Mouse (Mus musculus) CH12.LX (cell line): ENCODE results near the gene Atp2b2. TPM values are rescaled to one million over a fixed set of nuclear protein-coding genes. Genes with fewer than 3 reads are reported as not detected.

Experiments
- DNase-seq: peaks from one replicate; pipeline ENCODE4 v3.0.0-alpha.2; 2013; ENCODE audit errors: extremely low read depth
- H3K27ac ChIP-seq: 2 replicates; pipeline ENCODE4 v1.5.1; 2012; ENCODE audit warnings: low read depth, mild to moderate bottlenecking, control low read depth, moderate library complexity; ENCODE audit not compliant: insufficient read depth
- H3K27me3 ChIP-seq: replicated peaks from 2 replicates; pipeline ENCODE3; 2012; ENCODE audit warnings: inconsistent platforms
- H3K36me3 ChIP-seq, 2 experiments: replicated peaks in 1 of 2; 2 replicates each; pipeline versions ENCODE3 to v1.6.1; 2012; ENCODE audit warnings: inconsistent platforms in 1 of 2, low read length in 1 of 2, mild to moderate bottlenecking in 1 of 2, mixed read lengths in 1 of 2, moderate library complexity in 1 of 2; ENCODE audit not compliant: control insufficient read depth in 1 of 2, insufficient read depth in 1 of 2
- H3K4me1 ChIP-seq, 2 experiments: 2 replicates each; pipeline ENCODE4 v1.6.1; 2012; ENCODE audit warnings: inconsistent platforms in 1 of 2, moderate library complexity in 1 of 2; ENCODE audit not compliant: insufficient read depth in 2 of 2, control insufficient read depth in 1 of 2
- H3K4me2 ChIP-seq: 2 replicates; pipeline ENCODE4 v1.6.1; 2012; ENCODE audit warnings: low read depth, mild to moderate bottlenecking, control low read depth; ENCODE audit not compliant: poor library complexity, insufficient read depth, severe bottlenecking
- H3K4me3 ChIP-seq, 3 experiments: fragments of 150-350 bp in 1 of 3; sonication (generic) in 1 of 3; replicated peaks in 1 of 3; 2 replicates each; pipeline versions ENCODE3 to v1.5.1; 2011 to 2012; ENCODE audit warnings: low read depth in 2 of 3, low read length in 2 of 3, mild to moderate bottlenecking in 2 of 3, moderate library complexity in 2 of 3, control low read depth in 1 of 3, improper control_type of control experiment in 1 of 3, inconsistent platforms in 1 of 3, mixed read lengths in 1 of 3; ENCODE audit not compliant: poor library complexity in 1 of 3
- H3K79me2 ChIP-seq: replicated peaks from 2 replicates; pipeline ENCODE4 v1.6.1; 2012; ENCODE audit warnings: mild to moderate bottlenecking, moderate library complexity; ENCODE audit not compliant: control insufficient read depth, poor library complexity, insufficient read depth, severe bottlenecking; ENCODE audit errors: extremely low read depth
- H3K9ac ChIP-seq: 2 replicates; pipeline ENCODE4 v1.6.1; 2012; ENCODE audit warnings: low read depth, mild to moderate bottlenecking, control low read depth, moderate library complexity; ENCODE audit not compliant: insufficient read depth
- H3K9me3 ChIP-seq: replicated peaks from 2 replicates; pipeline ENCODE3; 2012; ENCODE audit warnings: low read length, inconsistent platforms, mixed read lengths
- CTCF ChIP-seq, 2 experiments: IDR thresholded peaks in 1 of 2; conservative IDR thresholded peaks in 1 of 2; 2 replicates each; pipeline ENCODE4 v1.5.1; 2011 to 2012; ENCODE audit warnings: low read depth in 2 of 2, low read length in 2 of 2, improper control_type of control experiment in 1 of 2, inconsistent platforms in 1 of 2, mild to moderate bottlenecking in 1 of 2, moderate library complexity in 1 of 2
- E2F4 ChIP-seq: IDR thresholded peaks from 2 replicates; pipeline ENCODE4 v1.6.1; 2011; ENCODE audit warnings: low read depth, low read length, improper control_type of control experiment; ENCODE audit not compliant: insufficient replicate concordance
- EP300 ChIP-seq: IDR thresholded peaks from 2 replicates; pipeline ENCODE4 v1.6.1; 2011; ENCODE audit warnings: low read length, improper control_type of control experiment
- GABPA ChIP-seq: IDR thresholded peaks from 2 replicates; pipeline ENCODE4 v1.6.1; 2012; ENCODE audit warnings: low read depth, low read length, improper control_type of control experiment, inconsistent platforms; ENCODE audit not compliant: insufficient replicate concordance
- IRF4 ChIP-seq: IDR thresholded peaks from 2 replicates; pipeline ENCODE4 v1.6.1; 2014; ENCODE audit warnings: low read depth, mild to moderate bottlenecking, inconsistent platforms, low read length, improper control_type of control experiment
- JUN ChIP-seq: IDR thresholded peaks from 2 replicates; pipeline ENCODE4 v1.6.1; 2011; ENCODE audit warnings: low read depth, mild to moderate bottlenecking, low read length, improper control_type of control experiment, moderate library complexity; ENCODE audit not compliant: insufficient read depth
- KAT2A ChIP-seq: IDR thresholded peaks from 2 replicates; pipeline ENCODE4 v1.6.1; 2012; ENCODE audit warnings: low read length, improper control_type of control experiment, inconsistent platforms; ENCODE audit not compliant: insufficient replicate concordance
- MAFK ChIP-seq: IDR thresholded peaks from 2 replicates; pipeline ENCODE4 v1.6.1; 2011; ENCODE audit warnings: low read length, improper control_type of control experiment; ENCODE audit not compliant: insufficient replicate concordance
- MEF2A ChIP-seq: IDR thresholded peaks from 2 replicates; pipeline ENCODE4 v1.6.1; 2014; ENCODE audit warnings: low read depth, mild to moderate bottlenecking, inconsistent platforms, low read length, improper control_type of control experiment, borderline replicate concordance
- MXI1 ChIP-seq: IDR thresholded peaks from 2 replicates; pipeline ENCODE4 v1.6.1; 2011; ENCODE audit warnings: mild to moderate bottlenecking, low read depth, low read length, improper control_type of control experiment
- MYC ChIP-seq: IDR thresholded peaks from 2 replicates; pipeline ENCODE4 v1.6.1; 2011; ENCODE audit warnings: low read depth, mild to moderate bottlenecking, improper control_type of control experiment, low read length
- NRF1 ChIP-seq: IDR thresholded peaks from 2 replicates; pipeline ENCODE4 v1.6.1; 2014; ENCODE audit warnings: low read depth, mild to moderate bottlenecking, inconsistent platforms, low read length, improper control_type of control experiment, moderate library complexity
- POLR2A ChIP-seq: IDR thresholded peaks from 2 replicates; pipeline ENCODE4 v1.6.1; 2011; ENCODE audit warnings: low read depth, mild to moderate bottlenecking, improper control_type of control experiment, low read length
- POLR2AphosphoS2 ChIP-seq: IDR thresholded peaks from 2 replicates; pipeline ENCODE4 v1.6.1; 2011; ENCODE audit warnings: low read depth, low read length, improper control_type of control experiment
- RAD21 ChIP-seq: IDR thresholded peaks from 2 replicates; pipeline ENCODE4 v1.6.1; 2011; ENCODE audit warnings: low read depth, mild to moderate bottlenecking, low read length, improper control_type of control experiment, moderate library complexity
- RCOR1 ChIP-seq: conservative IDR thresholded peaks from 2 replicates; pipeline ENCODE4 v1.6.1; 2012; ENCODE audit warnings: low read depth, mild to moderate bottlenecking, inconsistent platforms, low read length, improper control_type of control experiment
- SMC3 ChIP-seq: IDR thresholded peaks from 2 replicates; pipeline ENCODE4 v1.6.1; 2011; ENCODE audit warnings: low read depth, low read length, improper control_type of control experiment
- TBP ChIP-seq: conservative IDR thresholded peaks from 2 replicates; pipeline ENCODE4 v1.6.1; 2011; ENCODE audit warnings: low read depth, low read length, improper control_type of control experiment
- USF1 ChIP-seq: IDR thresholded peaks from 2 replicates; pipeline ENCODE4 v1.6.1; 2014; ENCODE audit warnings: low read depth, mild to moderate bottlenecking, inconsistent platforms, low read length, improper control_type of control experiment
- ZC3H11A ChIP-seq: IDR thresholded peaks from 2 replicates; pipeline ENCODE4 v1.6.1; 2012; ENCODE audit warnings: low read depth, mild to moderate bottlenecking, inconsistent platforms, low read length, improper control_type of control experiment
- ZKSCAN1 ChIP-seq: IDR thresholded peaks from 2 replicates; pipeline ENCODE4 v1.6.1; 2012; ENCODE audit warnings: low read depth, inconsistent platforms, low read length, improper control_type of control experiment, borderline replicate concordance
- ZMIZ1 ChIP-seq: IDR thresholded peaks from 2 replicates; pipeline ENCODE4 v1.6.1; 2012; ENCODE audit warnings: low read depth, mild to moderate bottlenecking, inconsistent platforms, low read length, improper control_type of control experiment
- ZNF384 ChIP-seq: IDR thresholded peaks from 2 replicates; pipeline ENCODE4 v1.6.1; 2012; ENCODE audit warnings: low read depth, low read length, improper control_type of control experiment, inconsistent platforms
- dilution Hi-C: fragments of 300-500 bp; cut with MboI; formaldehyde crosslinking; loops from 2 replicates; pipeline ENCODE4 v1.14.3; 2020; ENCODE audit warnings: low sequenced_read_pairs; ENCODE audit not compliant: extremely low pct_unique_long_range_greater_than_20kb, extremely low pct_ligation_motif_present
- in situ Hi-C: fragments of 300-500 bp; cut with MboI; formaldehyde crosslinking; loops from 3 replicates; pipeline ENCODE4 v1.14.3; 2019; ENCODE audit warnings: low sequenced_read_pairs, low pct_ligation_motif_present, low pct_unique_long_range_greater_than_20kb, mixed read lengths
- polyA plus RNA-seq: library from polyadenylated mRNA; unstranded; fragments of >175 nt; gene quantifications from 2 replicates; pipeline ENCODE4 v1.2.1, GENCODE M21; 2012; ENCODE audit warnings: low read depth; ENCODE audit not compliant: insufficient read length
- total RNA-seq, 2 experiments: library from RNA; depleted of rRNA; stranded (reverse); fragments of 300-350 nt in 1 of 2; fragments of >200 nt in 1 of 2; gene quantifications; 2 replicates each; pipeline ENCODE4 v1.2.3; 2012 to 2014

The Atp2b2 gene
- total and polyA plus RNA-seq, 3 experiments = not detected

- no peaks in the 10 kb centered on the region for H3K9me3 ChIP-seq
- H3K9ac ChIP-seq = no peak overlapping the region
- H3K27me3 ChIP-seq = peaks cover 90% of the 10 kb centered on the region
- DNase-seq = no peak
- dilution Hi-C loops = no loop called here
- H3K27ac ChIP-seq = no peak overlapping the region
- H3K79me2 ChIP-seq = no peaks in the 10 kb centered on the region
- no peaks in the 10 kb centered on the region for H3K36me3 ChIP-seq
- H3K4me1 ChIP-seq = no peaks in the 10 kb centered on the region
- H3K4me3 ChIP-seq = no peak overlapping the region
- no peak for TF ChIP-seq SMC3
- in situ Hi-C loops = no loop called here
- H3K4me2 ChIP-seq = no peak overlapping the region
These were observed 105.5 kb downstream of the Atp2b2 start for GRCm38 (mm10) chr6:113936811-113937508.

GRCm38 (mm10) chr6:113936111-113936510, 106.3 kb downstream of the Atp2b2 start:
- Histone ChIP-seq H3K4me3 (no peak overlapping the region), H3K27me3 (peaks cover 92% of the 10 kb centered on the region), H3K4me2 (no peak overlapping the region), H3K36me3 (no peaks in the 10 kb centered on the region), H3K27ac (no peak overlapping the region), H3K79me2 (no peaks in the 10 kb centered on the region), H3K9ac (no peak overlapping the region), H3K9me3 (no peaks in the 10 kb centered on the region), H3K4me1 (no peaks in the 10 kb centered on the region)
- TF ChIP-seq USF1 (no peak), POLR2A (no peak), IRF4 (no peak), MEF2A (no peak), RAD21 (no peak), ZMIZ1 (no peak), CTCF (conservative IDR thresholded peaks at IDR 0.05 in 1 of 2, IDR thresholded peaks at IDR 0.05 in 1 of 2; ENCODE audit: low read depth in 2 of 2, low read length in 2 of 2) (no peak), NRF1 (no peak), GABPA (no peak), MYC (no peak), ZKSCAN1 (no peak), POLR2AphosphoS2 (no peak), EP300 (no peak)
- in situ Hi-C loops = no loop called here
- dilution Hi-C loops = no loop called here
- DNase-seq = peak; percentile 5

- in situ Hi-C loops (no loop called here), dilution Hi-C loops (no loop called here)
- Histone ChIP-seq H3K9me3 (no peaks in the 10 kb centered on the region), H3K27me3 (peaks cover 86% of the 10 kb centered on the region), H3K4me3 (no peak overlapping the region), H3K79me2 (no peaks in the 10 kb centered on the region), H3K27ac (no peak overlapping the region), H3K9ac (no peak overlapping the region), H3K4me1 (no peaks in the 10 kb centered on the region), H3K36me3 (no peaks in the 10 kb centered on the region), H3K4me2 (no peak overlapping the region)
- DNase-seq = no peak
- no peak for TF ChIP-seq TBP
- no peak for TF ChIP-seq CTCF (conservative IDR thresholded peaks at IDR 0.05 in 1 of 2, IDR thresholded peaks at IDR 0.05 in 1 of 2; ENCODE audit: low read depth in 2 of 2, low read length in 2 of 2)
- no peak for TF ChIP-seq ZNF384
- TF ChIP-seq NRF1 = no peak
- no peak for TF ChIP-seq SMC3
- TF ChIP-seq JUN = no peak
- TF ChIP-seq EP300 = no peak
- TF ChIP-seq MXI1 = no peak
- no peak for TF ChIP-seq MAFK
- no peak for TF ChIP-seq KAT2A
- no peak for TF ChIP-seq USF1
- TF ChIP-seq E2F4 = no peak
- no peak for TF ChIP-seq RCOR1
- no peak for TF ChIP-seq MYC
- TF ChIP-seq ZC3H11A = no peak
These were observed 107.7 kb downstream of the Atp2b2 start for GRCm38 (mm10) chr6:113934692-113935091.
